Mouse (Mus musculus): ENCODE data around the gene Snf8. TPM values are rescaled to one million over a fixed set of nuclear protein-coding genes. Genes with fewer than 3 reads are reported as not detected.
A peak's percentile ranks its signal among the peaks of the same experiment; 100 is the strongest.

Snf8 gene
- polyA plus RNA-seq, 1 experiment from 2014 or later, result 38.3 TPM

DNA sequence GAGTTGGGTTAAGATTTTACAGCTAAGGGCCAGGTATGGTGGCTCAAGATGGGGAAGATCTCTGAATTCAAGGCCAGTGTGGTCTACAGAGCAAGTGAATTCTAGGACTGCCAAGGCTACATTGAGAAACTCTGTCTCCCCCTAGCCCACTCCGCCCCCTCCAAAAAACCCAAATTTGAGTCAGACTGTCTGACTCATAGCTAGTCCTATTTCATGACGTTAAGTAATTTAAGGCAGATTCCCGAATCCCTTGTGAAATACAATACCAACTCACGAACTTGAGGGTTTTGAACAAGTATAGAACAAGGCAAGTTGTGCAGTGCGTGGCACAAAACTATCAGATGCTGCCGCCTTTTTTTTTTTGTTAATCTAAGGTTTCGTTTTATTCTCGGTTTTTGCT lies 569 bp upstream of the Snf8 start:
- Histone ChIP-seq H3K36me3 (ENCODE audit: control insufficient read depth, insufficient read depth, low read length) (no peaks in the 10 kb centered on the region; the same call in 1 of the 2 replicates), H3K4me2 (ENCODE audit: low read depth, severe bottlenecking) (peak overlapping the region; percentile 95), H3K27ac (replicated peaks; ENCODE audit: low read depth, low read length) (no peak overlapping the region), H3K9ac (ENCODE audit: low read length) (peak overlapping the region; percentile 74; the same call in 1 of the 2 replicates), H3K27me3 (ENCODE audit: control insufficient read depth, insufficient read depth, low read length) (no peaks in the 10 kb centered on the region), H3K4me3 (ENCODE audit: low read depth, low read length) (peak overlapping the region; percentile 97), H3K9me3 (ENCODE audit: control insufficient read depth, low read length) (no peaks in the 10 kb centered on the region), H3K4me1 (ENCODE audit: control insufficient read depth, insufficient read depth, low read length) (no peaks in the 10 kb centered on the region)
- WGBS, result 46% methylated on average over 8 of the region's 8 CpGs
- DNase-seq (ENCODE audit: low spot score) (no peak), ATAC-seq (ENCODE audit: insufficient number of reproducible peaks, low FRiP score, low TSS enrichment, low read depth) (no peak)

DNA sequence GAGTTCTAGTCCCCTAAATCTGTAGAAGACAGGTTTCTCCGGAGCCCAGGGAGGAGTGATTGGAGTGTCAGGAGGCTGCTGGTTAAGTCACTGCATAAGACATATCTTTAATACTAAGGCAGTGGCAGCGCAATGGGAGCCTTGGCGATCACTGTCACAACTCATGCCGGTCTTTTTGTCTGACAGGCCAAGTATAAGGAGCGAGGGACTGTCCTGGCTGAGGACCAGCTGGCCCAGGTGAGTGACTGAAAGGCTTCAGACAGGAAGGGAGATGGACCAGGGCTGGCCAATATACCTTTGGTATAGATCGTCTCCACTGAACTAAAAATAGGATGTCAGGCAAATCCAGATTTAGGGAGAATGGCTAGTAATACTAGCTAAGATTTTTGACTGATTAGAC lies 448 bp downstream of the Snf8 start:
- peaks cover 2% of the 10 kb centered on the region; the same call in 1 of the 2 replicates for H3K36me3 ChIP-seq (ENCODE audit: control insufficient read depth, insufficient read depth, low read length)
- ATAC-seq (ENCODE audit: insufficient number of reproducible peaks, low FRiP score, low TSS enrichment, low read depth) (no peak), DNase-seq (ENCODE audit: low spot score) (no peak)
- H3K9me3 ChIP-seq (ENCODE audit: control insufficient read depth, low read length), result no peaks in the 10 kb centered on the region
- peak overlapping the region; percentile 74 for H3K9ac ChIP-seq (ENCODE audit: low read length)
- H3K27me3 ChIP-seq (ENCODE audit: control insufficient read depth, insufficient read depth, low read length), result no peaks in the 10 kb centered on the region
- 9% methylated on average over 6 of the region's 6 CpGs for WGBS
- peak overlapping the region; percentile 95 for H3K4me2 ChIP-seq (ENCODE audit: low read depth, severe bottlenecking)
- no peaks in the 10 kb centered on the region for H3K4me1 ChIP-seq (ENCODE audit: control insufficient read depth, insufficient read depth, low read length)
- no peak overlapping the region for H3K27ac ChIP-seq (replicated peaks; ENCODE audit: low read depth, low read length)
- peak overlapping the region; percentile 97 for H3K4me3 ChIP-seq (ENCODE audit: low read depth, low read length)

DNA sequence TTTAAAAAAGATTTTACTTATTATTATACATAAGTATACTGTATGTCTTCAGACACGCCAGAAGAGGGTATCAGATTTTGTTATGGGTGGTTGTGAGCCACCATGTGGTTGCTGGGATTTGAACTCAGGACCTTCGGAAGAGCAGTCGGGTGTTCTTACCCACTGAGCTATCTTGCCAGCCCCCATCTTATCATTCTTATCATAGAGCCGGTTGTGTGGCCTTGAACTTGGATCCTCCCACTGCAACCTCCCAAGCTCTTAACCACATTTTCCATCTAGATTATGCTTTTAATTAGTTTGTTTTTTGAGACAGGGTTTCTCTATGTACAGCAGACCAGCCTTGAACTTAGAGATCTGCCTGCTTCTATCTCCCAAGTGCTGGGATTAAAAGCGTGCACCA lies 2.8 kb downstream of the Snf8 start:
- no peak for ATAC-seq (ENCODE audit: insufficient number of reproducible peaks, low FRiP score, low TSS enrichment, low read depth)
- WGBS, result 90% methylated on average over 5 of the region's 5 CpGs

GRCm38 (mm10) chr11:96038560-96038959 lies 3.9 kb downstream of the Snf8 start:
- no peak for ATAC-seq (ENCODE audit: insufficient number of reproducible peaks, low FRiP score, low TSS enrichment, low read depth)
- no peaks in the 10 kb centered on the region for H3K9me3 ChIP-seq (ENCODE audit: control insufficient read depth, low read length)
- DNase-seq (ENCODE audit: low spot score), result no peak
- no peaks in the 10 kb centered on the region for H3K4me1 ChIP-seq (ENCODE audit: control insufficient read depth, insufficient read depth, low read length)
- no peaks in the 10 kb centered on the region for H3K27me3 ChIP-seq (ENCODE audit: control insufficient read depth, insufficient read depth, low read length)
- H3K9ac ChIP-seq (ENCODE audit: low read length), result no peak overlapping the region
- 96% methylated on average over 1 of the region's 1 CpGs for WGBS
- peaks cover 5% of the 10 kb centered on the region; the same call in 1 of the 2 replicates for H3K36me3 ChIP-seq (ENCODE audit: control insufficient read depth, insufficient read depth, low read length)
- H3K27ac ChIP-seq (replicated peaks; ENCODE audit: low read depth, low read length), result no peak overlapping the region
- H3K4me3 ChIP-seq (ENCODE audit: low read depth, low read length), result no peak overlapping the region
- no peak overlapping the region for H3K4me2 ChIP-seq (ENCODE audit: low read depth, severe bottlenecking)

More for the DNA sequence above, 2.8 kb downstream of the Snf8 start:
- no peaks in the 10 kb centered on the region for H3K4me1 ChIP-seq (ENCODE audit: control insufficient read depth, insufficient read depth, low read length)
- H3K36me3 ChIP-seq (ENCODE audit: control insufficient read depth, insufficient read depth, low read length), result peaks cover 5% of the 10 kb centered on the region; the same call in 1 of the 2 replicates
- H3K9ac ChIP-seq (ENCODE audit: low read length), result no peak overlapping the region
- no peaks in the 10 kb centered on the region for H3K27me3 ChIP-seq (ENCODE audit: control insufficient read depth, insufficient read depth, low read length)
- H3K4me3 ChIP-seq (ENCODE audit: low read depth, low read length), result no peak overlapping the region
- no peak overlapping the region for H3K4me2 ChIP-seq (ENCODE audit: low read depth, severe bottlenecking)
- H3K9me3 ChIP-seq (ENCODE audit: control insufficient read depth, low read length), result no peaks in the 10 kb centered on the region
- H3K27ac ChIP-seq (replicated peaks; ENCODE audit: low read depth, low read length), result no peak overlapping the region
- no peak for DNase-seq (ENCODE audit: low spot score)

- no peak overlapping the region for H3K27ac ChIP-seq (replicated peaks; ENCODE audit: low read depth, low read length)
- 87% methylated on average over 11 of the region's 11 CpGs for WGBS
- H3K9me3 ChIP-seq (ENCODE audit: control insufficient read depth, low read length), result no peaks in the 10 kb centered on the region
- no peak overlapping the region for H3K4me3 ChIP-seq (ENCODE audit: low read depth, low read length)
- H3K9ac ChIP-seq (ENCODE audit: low read length), result no peak overlapping the region
- DNase-seq (ENCODE audit: low spot score) (no peak), ATAC-seq (ENCODE audit: insufficient number of reproducible peaks, low FRiP score, low TSS enrichment, low read depth) (no peak)
- H3K4me2 ChIP-seq (ENCODE audit: low read depth, severe bottlenecking), result no peak overlapping the region
- no peaks in the 10 kb centered on the region for H3K27me3 ChIP-seq (ENCODE audit: control insufficient read depth, insufficient read depth, low read length)
- H3K36me3 ChIP-seq (ENCODE audit: control insufficient read depth, insufficient read depth, low read length), result peaks cover 15% of the 10 kb centered on the region; the same call in 1 of the 2 replicates
- H3K4me1 ChIP-seq (ENCODE audit: control insufficient read depth, insufficient read depth, low read length), result no peaks in the 10 kb centered on the region
Observed at GRCm38 (mm10) chr11:96044803-96045567, 10.3 kb downstream of the Snf8 start.

GRCm38 (mm10) chr11:96046028-96046427 lies 11.3 kb downstream of the Snf8 start:
- no peak for ATAC-seq (ENCODE audit: insufficient number of reproducible peaks, low FRiP score, low TSS enrichment, low read depth)
- WGBS, result 78% methylated on average over 8 of the region's 8 CpGs
- H3K4me3 ChIP-seq (ENCODE audit: low read depth, low read length), result no peak overlapping the region
- no peak overlapping the region for H3K4me2 ChIP-seq (ENCODE audit: low read depth, severe bottlenecking)
- H3K27me3 ChIP-seq (ENCODE audit: control insufficient read depth, insufficient read depth, low read length), result no peaks in the 10 kb centered on the region
- H3K9me3 ChIP-seq (ENCODE audit: control insufficient read depth, low read length), result no peaks in the 10 kb centered on the region
- H3K9ac ChIP-seq (ENCODE audit: low read length), result no peak overlapping the region
- H3K4me1 ChIP-seq (ENCODE audit: control insufficient read depth, insufficient read depth, low read length), result no peaks in the 10 kb centered on the region
- H3K27ac ChIP-seq (replicated peaks; ENCODE audit: low read depth, low read length), result no peak overlapping the region
- peaks cover 21% of the 10 kb centered on the region for H3K36me3 ChIP-seq (ENCODE audit: control insufficient read depth, insufficient read depth, low read length)
- no peak for DNase-seq (ENCODE audit: low spot score)

GRCm38 (mm10) chr11:96046793-96047192 lies 12.1 kb downstream of the Snf8 start:
- H3K4me3 ChIP-seq (ENCODE audit: low read depth, low read length), result no peak overlapping the region
- H3K27ac ChIP-seq (replicated peaks; ENCODE audit: low read depth, low read length), result no peak overlapping the region
- no peaks in the 10 kb centered on the region for H3K27me3 ChIP-seq (ENCODE audit: control insufficient read depth, insufficient read depth, low read length)
- DNase-seq (ENCODE audit: low spot score) (no peak), ATAC-seq (ENCODE audit: insufficient number of reproducible peaks, low FRiP score, low TSS enrichment, low read depth) (no peak)
- WGBS, result 78% methylated on average over 2 of the region's 2 CpGs
- H3K9me3 ChIP-seq (ENCODE audit: control insufficient read depth, low read length), result no peaks in the 10 kb centered on the region
- H3K4me1 ChIP-seq (ENCODE audit: control insufficient read depth, insufficient read depth, low read length), result no peaks in the 10 kb centered on the region
- peaks cover 27% of the 10 kb centered on the region for H3K36me3 ChIP-seq (ENCODE audit: control insufficient read depth, insufficient read depth, low read length)
- H3K9ac ChIP-seq (ENCODE audit: low read length), result no peak overlapping the region
- no peak overlapping the region for H3K4me2 ChIP-seq (ENCODE audit: low read depth, severe bottlenecking)

- H3K27ac ChIP-seq (replicated peaks; ENCODE audit: low read depth, low read length), result no peak overlapping the region
- peaks cover 28% of the 10 kb centered on the region for H3K36me3 ChIP-seq (ENCODE audit: control insufficient read depth, insufficient read depth, low read length)
- H3K27me3 ChIP-seq (ENCODE audit: control insufficient read depth, insufficient read depth, low read length), result no peaks in the 10 kb centered on the region
- DNase-seq (ENCODE audit: low spot score) (no peak), ATAC-seq (ENCODE audit: insufficient number of reproducible peaks, low FRiP score, low TSS enrichment, low read depth) (no peak)
- no peak overlapping the region for H3K9ac ChIP-seq (ENCODE audit: low read length)
- no peaks in the 10 kb centered on the region for H3K4me1 ChIP-seq (ENCODE audit: control insufficient read depth, insufficient read depth, low read length)
- H3K4me2 ChIP-seq (ENCODE audit: low read depth, severe bottlenecking), result no peak overlapping the region
- H3K4me3 ChIP-seq (ENCODE audit: low read depth, low read length), result no peak overlapping the region
- 88% methylated on average over 4 of the region's 4 CpGs for WGBS
- no peaks in the 10 kb centered on the region for H3K9me3 ChIP-seq (ENCODE audit: control insufficient read depth, low read length)
Observed at GRCm38 (mm10) chr11:96047469-96048373, 13.0 kb downstream of the Snf8 start.

Measured in limb, embryonic 11.5 days (tissue).